Mouse (Mus musculus) heart, postnatal 0 days (tissue): Measurements from ENCODE around the gene Il2ra.

Experiments used
- CTCF ChIP-seq: IDR thresholded peaks from 2 replicates; pipeline ENCODE4 v1.5.1; 2016; ENCODE audit warnings: antibody characterized with exemption, control low read depth, low read depth
- EP300 ChIP-seq: IDR thresholded peaks from 2 replicates; pipeline ENCODE4 v1.6.1; 2016; ENCODE audit warnings: antibody characterized with exemption, low read depth

DNA sequence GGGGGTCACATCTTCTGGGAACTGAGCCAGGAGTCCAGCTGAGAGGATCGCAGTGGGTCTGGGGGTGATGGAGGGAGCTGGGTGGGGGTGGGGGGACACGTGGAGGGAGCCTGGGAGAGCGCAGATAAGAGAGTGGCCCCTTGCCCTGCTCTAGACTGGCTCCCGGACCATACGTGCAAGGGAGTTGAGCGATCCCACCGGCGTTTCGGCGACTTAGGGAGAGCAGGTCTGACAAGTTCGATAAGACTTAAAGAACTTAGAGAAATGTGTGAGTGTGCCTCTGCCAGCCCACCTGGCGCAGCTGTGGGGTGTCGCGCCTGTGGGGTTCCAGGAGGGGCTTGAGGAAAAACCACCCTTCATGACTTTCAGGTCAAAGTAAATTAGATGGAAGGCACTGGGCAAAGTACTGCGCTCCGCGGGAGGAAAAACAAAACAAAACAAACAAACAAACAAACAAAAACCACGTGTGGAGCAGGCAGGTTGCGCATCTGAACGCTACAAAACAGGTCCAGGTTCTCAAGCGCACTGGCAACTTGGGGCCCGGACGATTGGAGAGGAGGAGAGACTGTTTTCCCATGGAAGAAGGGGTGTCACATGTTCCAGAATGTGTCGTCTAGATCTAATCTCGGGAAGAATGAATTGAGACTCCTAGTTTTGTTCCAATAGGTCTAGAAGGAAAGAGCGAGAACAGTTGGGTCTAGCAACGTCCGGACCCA is 63.6 kb downstream of the Il2ra start:
- TF ChIP-seq EP300 (no peak), CTCF (no peak)
